8 mouse cellular contexts compared by ENCODE assay signal in genomic region chr15:84923508-84924181, GRCm38 (mm10). TPM values are rescaled to one million over a fixed set of nuclear protein-coding genes. Genes with fewer than 3 reads are reported as not detected.
DNase-seq lines count a peak whose midpoint lies in the region; ATAC-seq and TF ChIP-seq lines count a peak whose summit lies in the region.

No protein-coding gene starts in this region.

- H3K27ac ChIP-seq in kidney, adult 2 months (ENCODE audit: insufficient read depth, low read depth, low read length): peak overlapping the region; percentile 85
- peak overlapping the region; percentile 98 for H3K27ac ChIP-seq in limb, embryonic 12.5 days

- H3K9ac ChIP-seq in limb, embryonic 12.5 days (replicated peaks): peak overlapping the region; percentile 98

- TF ChIP-seq POLR2A in kidney, adult 2 months (IDR thresholded peaks at IDR 0.05; ENCODE audit: low read depth, low read length): no peak

- peak; percentile 47 for ATAC-seq in erythroid progenitor cell, adult 5-6 weeks (replicated peaks; ENCODE audit: low FRiP score, poor library complexity, severe bottlenecking)
- peak; percentile 69 for ATAC-seq in limb, embryonic 12.5 days (ENCODE audit: insufficient number of reproducible peaks, insufficient read depth, low FRiP score, low TSS enrichment, low read depth)

- peak overlapping the region; percentile 86 for H3K4me2 ChIP-seq in limb, embryonic 12.5 days

- no peaks in the 10 kb centered on the region for H3K9me3 ChIP-seq in limb, embryonic 12.5 days

- H3K27me3 ChIP-seq in kidney, adult 2 months (replicated peaks; ENCODE audit: control insufficient read depth, insufficient read depth, low read length): no peaks in the 10 kb centered on the region
- H3K27me3 ChIP-seq in limb, embryonic 12.5 days: no peaks in the 10 kb centered on the region

- under 1% methylated on average over 61 of the region's 68 CpGs for WGBS in kidney, adult 2 months
- under 1% methylated on average over 60 of the region's 68 CpGs for WGBS in limb, embryonic 12.5 days

- DNase-seq in kidney, adult 2 months: no peak
- no peak for DNase-seq in kidney, adult 11 months
- peak; percentile 14 for DNase-seq in MEL-GATA-1-ER (ENCODE audit: extremely low read depth, low read depth)
- DNase-seq in natural killer cell, adult 2 months (ENCODE audit: low spot score in 2 of 2): peak; percentile 44 to 59
- no peak for DNase-seq in spleen, adult 12 weeks (ENCODE audit: low spot score)
- no peak for DNase-seq in cerebellum, adult 11 months

- peaks cover 1% of the 10 kb centered on the region; the same call in 1 of the 2 replicates for H3K36me3 ChIP-seq in kidney, adult 2 months (ENCODE audit: control insufficient read depth, insufficient read depth, low read length)
- H3K36me3 ChIP-seq in limb, embryonic 12.5 days: peaks cover 14% of the 10 kb centered on the region

- no peak for TF ChIP-seq CTCF in kidney, adult 2 months (conservative IDR thresholded peaks at IDR 0.05; ENCODE audit: insufficient read depth, insufficient read length, low read depth, low read length)

- peak overlapping the region; percentile 78 for H3K4me3 ChIP-seq in kidney, adult 2 months (ENCODE audit: insufficient read depth, low read depth, low read length)
- H3K4me3 ChIP-seq in limb, embryonic 12.5 days (replicated peaks): peak overlapping the region; percentile 99

- H3K4me1 ChIP-seq in kidney, adult 2 months (ENCODE audit: control insufficient read depth, insufficient read depth, low read length): peaks cover 4% of the 10 kb centered on the region; the same call in 1 of the 2 replicates
- H3K4me1 ChIP-seq in limb, embryonic 12.5 days (replicated peaks): peaks cover 27% of the 10 kb centered on the region

RNA-seq across cellular contexts. Expression of gene Nup50, which starts 0.4 kb away (rescaled TPM):
- 9.9 and 11.4 TPM in 2 replicates for polyA plus RNA-seq in kidney, adult 2 months (2012; rRNA removed)
- total RNA-seq in erythroid progenitor cell, adult 5-6 weeks (2015; ENCODE audit: low replicate concordance): 47.8 and 55.1 TPM in 2 replicates
- 71.5 and 99.2 TPM in 2 replicates for total RNA-seq in erythroid progenitor cell, adult 5-6 weeks (2017; ENCODE audit: low replicate concordance)
- 55.3 and 57.6 TPM in 2 replicates for polyA plus RNA-seq in limb, embryonic 12.5 days (2016; fragmentation: Nextera tagmentation; extraction: Ambion mirVana)

RNA-seq across cellular contexts. Expression of gene Gm29666, which starts 3.8 kb away (rescaled TPM):
- polyA plus RNA-seq in kidney, adult 2 months (2012; rRNA removed): 0.26 and 0.28 TPM in 2 replicates
- total RNA-seq in erythroid progenitor cell, adult 5-6 weeks (2015; ENCODE audit: low replicate concordance): 0.72 and 0.84 TPM in 2 replicates
- total RNA-seq in erythroid progenitor cell, adult 5-6 weeks (2017; ENCODE audit: low replicate concordance): 0.90 and 1.1 TPM in 2 replicates
- polyA plus RNA-seq in limb, embryonic 12.5 days (2016; fragmentation: Nextera tagmentation; extraction: Ambion mirVana): 0.90 and 1.0 TPM in 2 replicates

Comparison
In these comparisons a context has a peak if more than half of its experiments do, and no peak if none do; other contexts are left out.
1. DNase-seq: peak in MEL-GATA-1-ER (single experiment) and natural killer cell, adult 2 months (2 of 2); none in kidney, adult 2 months (single experiment), kidney, adult 11 months (single experiment), spleen, adult 12 weeks (single experiment) and cerebellum, adult 11 months (single experiment).